Mouse (Mus musculus): ENCODE measurements around the gene Hist1h3e. TPM values are rescaled to one million over a fixed set of nuclear protein-coding genes. Genes with fewer than 3 reads are reported as not detected.

Gene Hist1h3e
- polyA plus RNA-seq, 1 experiment from 2014 or later, result 0.56 TPM

GRCm38 (mm10) chr13:23519416-23519815, 42.8 kb downstream of the Hist1h3e start:
- no peak for DNase-seq (ENCODE audit: low read depth, low spot score)
- H3K27me3 ChIP-seq, result no peaks in the 10 kb centered on the region
- POLR2A ChIA-PET, result no interaction called here
- ATAC-seq, result peak; percentile 28
- CTCF ChIA-PET, result interaction anchor here (2.1 to 2.8 kb wide), 2 partner anchors 87 to 95 kb away, joined by 6 to 18 read pairs; no protein-coding TSS in a partner anchor
- TF ChIP-seq CTCF (IDR thresholded peaks at IDR 0.05), result no peak
- in situ Hi-C loops (cut with MboI; ENCODE audit: low pct_unique_long_range_greater_than_20kb), result loop anchor here (5.0 to 10.0 kb wide), 2 partner anchors 225 to 1577 kb away; no protein-coding TSS in a partner anchor

GRCm38 (mm10) chr13:23518885-23519284, 43.3 kb downstream of the Hist1h3e start:
- POLR2A ChIA-PET, result no interaction called here
- CTCF ChIA-PET, result interaction anchor here (1.1 to 2.8 kb wide), 3 partner anchors 71 to 94 kb away, joined by 3 to 18 read pairs (median 6); no protein-coding TSS in a partner anchor
- in situ Hi-C loops (cut with MboI; ENCODE audit: low pct_unique_long_range_greater_than_20kb), result loop anchor here (5.0 to 10.0 kb wide), 2 partner anchors 224 to 1577 kb away; no protein-coding TSS in a partner anchor
- no peaks in the 10 kb centered on the region for H3K27me3 ChIP-seq
- no peak for TF ChIP-seq CTCF (IDR thresholded peaks at IDR 0.05)
- ATAC-seq (no peak), DNase-seq (ENCODE audit: low read depth, low spot score) (no peak)

- in situ Hi-C loops (cut with MboI; ENCODE audit: low pct_unique_long_range_greater_than_20kb), result loop anchor here (5.0 to 10.0 kb wide), 2 partner anchors 223 to 1576 kb away; no protein-coding TSS in a partner anchor
- TF ChIP-seq CTCF (IDR thresholded peaks at IDR 0.05), result no peak
- CTCF ChIA-PET, result interaction anchor here (1.0 to 2.8 kb wide), 5 partner anchors 8 to 94 kb away, joined by 3 to 18 read pairs (median 3); no protein-coding TSS in a partner anchor
- ATAC-seq, result no peak
- POLR2A ChIA-PET, result no interaction called here
- no peak for DNase-seq (ENCODE audit: low read depth, low spot score)
- no peaks in the 10 kb centered on the region for H3K27me3 ChIP-seq
Measured at GRCm38 (mm10) chr13:23518295-23518603, 43.9 kb downstream of the Hist1h3e start.

- ATAC-seq (peak; percentile 61), DNase-seq (ENCODE audit: low read depth, low spot score) (no peak)
- H3K27me3 ChIP-seq, result no peaks in the 10 kb centered on the region
- TF ChIP-seq CTCF (IDR thresholded peaks at IDR 0.05), result no peak
- ChIA-PET CTCF (interaction anchor here (1.0 to 2.8 kb wide), 5 partner anchors 8 to 93 kb away, joined by 3 to 18 read pairs (median 3); no protein-coding TSS in a partner anchor), POLR2A (no interaction called here)
- in situ Hi-C loops (cut with MboI; ENCODE audit: low pct_unique_long_range_greater_than_20kb), result loop anchor here (5.0 to 10.0 kb wide), 2 partner anchors 223 to 1575 kb away; no protein-coding TSS in a partner anchor
Measured at GRCm38 (mm10) chr13:23517603-23518294, 44.4 kb downstream of the Hist1h3e start.

- CTCF ChIA-PET, result interaction anchor here (1.1 to 1.2 kb wide), 4 partner anchors 9 to 76 kb away, joined by 3 read pairs; no protein-coding TSS in a partner anchor
- H3K27me3 ChIP-seq, result no peaks in the 10 kb centered on the region
- no peak for TF ChIP-seq CTCF (IDR thresholded peaks at IDR 0.05)
- ATAC-seq, result peak; percentile 15
- in situ Hi-C loops (cut with MboI; ENCODE audit: low pct_unique_long_range_greater_than_20kb), result loop anchor here (5.0 to 10.0 kb wide), 2 partner anchors 222 to 1575 kb away; no protein-coding TSS in a partner anchor
- no peak for DNase-seq (ENCODE audit: low read depth, low spot score)
- POLR2A ChIA-PET, result no interaction called here
Measured at GRCm38 (mm10) chr13:23516822-23517602, 45.2 kb downstream of the Hist1h3e start.

GRCm38 (mm10) chr13:23515826-23516620, 46.1 kb downstream of the Hist1h3e start:
- POLR2A ChIA-PET, result no interaction called here
- H3K27me3 ChIP-seq, result no peaks in the 10 kb centered on the region
- in situ Hi-C loops (cut with MboI; ENCODE audit: low pct_unique_long_range_greater_than_20kb), result loop anchor here (5.0 to 10.0 kb wide), 2 partner anchors 221 to 1574 kb away; no protein-coding TSS in a partner anchor
- CTCF ChIA-PET, result interaction anchor here (1.1 to 1.2 kb wide), 3 partner anchors 65 to 75 kb away, joined by 3 read pairs; no protein-coding TSS in a partner anchor
- ATAC-seq (no peak), DNase-seq (ENCODE audit: low read depth, low spot score) (no peak)
- no peak for TF ChIP-seq CTCF (IDR thresholded peaks at IDR 0.05)

- TF ChIP-seq CTCF (IDR thresholded peaks at IDR 0.05), result no peak
Measured at GRCm38 (mm10) chr13:23515281-23515680, 46.9 kb downstream of the Hist1h3e start.

GRCm38 (mm10) chr13:23513517-23513916, 48.7 kb downstream of the Hist1h3e start:
- ChIA-PET POLR2A (no interaction called here), CTCF (interaction anchor here (1.3 kb wide), 1 partner anchor 47 kb away, joined by 3 read pairs; no protein-coding TSS in a partner anchor)
- no peak for TF ChIP-seq CTCF (IDR thresholded peaks at IDR 0.05)
- ATAC-seq (no peak), DNase-seq (ENCODE audit: low read depth, low spot score) (no peak)
- H3K27me3 ChIP-seq, result no peaks in the 10 kb centered on the region
- in situ Hi-C loops (cut with MboI; ENCODE audit: low pct_unique_long_range_greater_than_20kb), result loop anchor here (10.0 kb wide), 1 partner anchor 219 kb away; no protein-coding TSS in a partner anchor

More at GRCm38 (mm10) chr13:23515281-23515680, 46.9 kb downstream of the Hist1h3e start:
- ATAC-seq, result no peak
- POLR2A ChIA-PET, result no interaction called here
- H3K27me3 ChIP-seq, result no peaks in the 10 kb centered on the region
- CTCF ChIA-PET, result no interaction called here
- in situ Hi-C loops (cut with MboI; ENCODE audit: low pct_unique_long_range_greater_than_20kb), result loop anchor here (5.0 to 10.0 kb wide), 2 partner anchors 220 to 1573 kb away; no protein-coding TSS in a partner anchor
- DNase-seq (ENCODE audit: low read depth, low spot score), result no peak

Other genes starting within 250 kb of the Hist1h3e start
- 19.9 TPM for gene Zfp322a, start 193.2 kb downstream of the Hist1h3e start, polyA plus RNA-seq (2021)
- 8.3 TPM for gene Abt1, start 138.5 kb downstream of the Hist1h3e start, polyA plus RNA-seq (2021)
- 0.06 TPM for gene Btn1a1, start 96.5 kb downstream of the Hist1h3e start, polyA plus RNA-seq (2021)
- gene Btn2a2, start 73.5 kb downstream of the Hist1h3e start, polyA plus RNA-seq (2021), result 0.23 TPM
- 7.0 TPM for gene Hist1h4h, start 31.3 kb downstream of the Hist1h3e start, polyA plus RNA-seq (2021)
- 1.3 TPM for gene Hist1h2af, start 28.5 kb downstream of the Hist1h3e start, polyA plus RNA-seq (2021)
- 1.7 TPM for gene Hist1h3g, start 26.9 kb downstream of the Hist1h3e start, polyA plus RNA-seq (2021)
- gene Hist1h2bh, start 19.0 kb downstream of the Hist1h3e start, polyA plus RNA-seq (2021), result 2.1 TPM
- gene Hist1h3f, start 18.3 kb downstream of the Hist1h3e start, polyA plus RNA-seq (2021), result 0.49 TPM
- gene Hist1h4f, start 10.7 kb downstream of the Hist1h3e start, polyA plus RNA-seq (2021), result not detected
- 2.1 TPM for gene Hist1h1d, start 9.1 kb downstream of the Hist1h3e start, polyA plus RNA-seq (2021)
- gene Hist1h2ae, start 8.9 kb upstream of the Hist1h3e start, polyA plus RNA-seq (2021), result 0.72 TPM
- gene Hist1h2bg, start 9.0 kb upstream of the Hist1h3e start, polyA plus RNA-seq (2021), result 12.9 TPM
- gene Hist1h2bf, start 11.8 kb upstream of the Hist1h3e start, polyA plus RNA-seq (2021), result 2.0 TPM
- gene Hist1h2ad, start 12.0 kb upstream of the Hist1h3e start, polyA plus RNA-seq (2021), result 1.0 TPM
- 1.4 TPM for gene Hist1h3d, start 13.4 kb upstream of the Hist1h3e start, polyA plus RNA-seq (2021)
- gene Hist1h4d, start 19.2 kb upstream of the Hist1h3e start, polyA plus RNA-seq (2021), result 0.36 TPM
- 2.9 TPM for gene Hist1h2be, start 58.8 kb upstream of the Hist1h3e start, polyA plus RNA-seq (2021)
- 1.6 TPM for gene Hist1h1e, start 60.2 kb upstream of the Hist1h3e start, polyA plus RNA-seq (2021)
- gene Hist1h2ac, start 121.6 kb upstream of the Hist1h3e start, polyA plus RNA-seq (2021), result 0.92 TPM
- gene Hist1h2bc, start 121.8 kb upstream of the Hist1h3e start, polyA plus RNA-seq (2021), result 60.2 TPM
- 4.6 TPM for gene Hist1h1t, start 133.4 kb upstream of the Hist1h3e start, polyA plus RNA-seq (2021)
- 0.36 TPM for gene Hist1h4c, start 136.1 kb upstream of the Hist1h3e start, polyA plus RNA-seq (2021)
- gene Hfe, start 148.5 kb upstream of the Hist1h3e start, polyA plus RNA-seq (2021), result 5.8 TPM
- gene Hist1h1c, start 176.4 kb upstream of the Hist1h3e start, polyA plus RNA-seq (2021), result 245 TPM
- gene Hist1h3c, start 183.2 kb upstream of the Hist1h3e start, polyA plus RNA-seq (2021), result 0.73 TPM
- gene Hist1h2bb, start 184.4 kb upstream of the Hist1h3e start, polyA plus RNA-seq (2021), result 0.41 TPM
- 0.40 TPM for gene Hist1h2ab, start 188.8 kb upstream of the Hist1h3e start, polyA plus RNA-seq (2021)
- gene Hist1h3b, start 189.9 kb upstream of the Hist1h3e start, polyA plus RNA-seq (2021), result 0.65 TPM
- 2.0 TPM for gene Hist1h4b, start 194.6 kb upstream of the Hist1h3e start, polyA plus RNA-seq (2021)
- 0.13 TPM for gene Hist1h4a, start 198.9 kb upstream of the Hist1h3e start, polyA plus RNA-seq (2021)
- 0.18 TPM for gene Hist1h3a, start 200.0 kb upstream of the Hist1h3e start, polyA plus RNA-seq (2021)
- 1.2 TPM for gene Hist1h1a, start 201.3 kb upstream of the Hist1h3e start, polyA plus RNA-seq (2021)
- not detected for gene Trim38, start 207.5 kb upstream of the Hist1h3e start, polyA plus RNA-seq (2021)
- gene Slc17a2, start 244.6 kb upstream of the Hist1h3e start, polyA plus RNA-seq (2021), result not detected

Measured in Patski (cell line).